Mouse (Mus musculus) intestine, embryonic 15.5 days (tissue): ENCODE data around the gene Tcp10b. TPM values are rescaled to one million over a fixed set of nuclear protein-coding genes. Genes with fewer than 3 reads are reported as not detected.
"Not testable (repeated sequence)": the region's sequence is repeated elsewhere in the genome, so short reads cannot be mapped to it uniquely, and the experiment has no call there.

Source experiments
- ATAC-seq: fragments of 200-750 bp; cut with Nextera tagmentation; 2 replicates; pipeline ENCODE4 v1.8.0; 2017; ENCODE audit warnings: moderate TSS enrichment, moderate library complexity
- H3K27ac ChIP-seq: fragments of 300-500 bp; sonication (generic); 2 replicates; pipeline ENCODE4 v1.5.1; 2015; ENCODE audit warnings: mild to moderate bottlenecking, inconsistent platforms
- H3K27me3 ChIP-seq: fragments of 300-500 bp; sonication (generic); replicated peaks from 2 replicates; pipeline ENCODE4 v1.6.1; 2015; ENCODE audit warnings: inconsistent platforms
- H3K36me3 ChIP-seq: fragments of 300-500 bp; sonication (generic); 2 replicates; pipeline ENCODE4 v1.6.1; 2015; ENCODE audit warnings: inconsistent platforms
- H3K4me1 ChIP-seq: fragments of 300-500 bp; sonication (generic); replicated peaks from 2 replicates; pipeline ENCODE4 v1.6.1; 2015; ENCODE audit warnings: inconsistent platforms
- H3K4me2 ChIP-seq: fragments of 300-500 bp; sonication (generic); replicated peaks from 2 replicates; pipeline ENCODE4 v1.6.1; 2015; ENCODE audit warnings: mild to moderate bottlenecking, inconsistent platforms
- H3K4me3 ChIP-seq: fragments of 300-500 bp; sonication (generic); replicated peaks from 2 replicates; pipeline ENCODE4 v1.5.1; 2015; ENCODE audit warnings: inconsistent platforms
- H3K9ac ChIP-seq: fragments of 300-500 bp; sonication (generic); 2 replicates; pipeline ENCODE4 v1.6.1; 2015; ENCODE audit warnings: inconsistent platforms
- H3K9me3 ChIP-seq: fragments of 300-500 bp; sonication (generic); 2 replicates; pipeline ENCODE4 v1.6.1; 2016; ENCODE audit warnings: inconsistent platforms
- WGBS: fragments of 180-500 bp; shearing (Covaris S2); methylation state at CpG from one replicate; pipeline ENCODE4 v1.1.7; 2015; 5-methylcytosine and 5-hydroxymethylcytosine counted together
- polyA plus RNA-seq: library from polyadenylated mRNA; unstranded; fragments of >200 nt; fragmentation: Nextera tagmentation; extraction: Ambion mirVana; gene quantifications from 2 replicates; pipeline ENCODE4 v1.2.1, GENCODE M21; 2015

Tcp10b gene
- polyA plus RNA-seq: 0.16 TPM in 1 of 2 replicates, not detected in the other

DNA sequence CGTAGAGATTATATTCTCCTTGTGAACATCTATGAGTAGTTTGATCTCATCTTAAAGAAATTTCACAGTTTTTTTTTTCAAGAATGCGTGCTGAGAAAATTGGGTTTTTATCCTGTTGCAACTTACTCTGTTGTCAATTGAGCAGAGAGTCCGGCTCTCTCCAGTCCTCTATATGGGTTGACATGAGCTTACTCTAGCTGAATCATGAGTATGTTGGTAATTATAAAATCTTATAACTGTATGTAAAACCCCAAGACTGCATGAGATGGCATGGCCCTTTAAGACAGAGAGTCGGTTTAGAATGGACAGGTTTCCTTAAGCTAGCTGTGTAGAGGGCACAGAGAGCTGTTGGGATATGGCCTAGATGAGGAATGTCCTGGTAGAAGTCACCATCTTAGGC lies at the start of gene Tcp10b:
TSS of gene Tcp10b (plus strand) at position 301 of the 400 bp plus-strand sequence.
- H3K4me3 ChIP-seq, H3K36me3 ChIP-seq, H3K4me2 ChIP-seq, H3K27ac ChIP-seq, H3K9ac ChIP-seq, H3K27me3 ChIP-seq, H3K4me1 ChIP-seq, ATAC-seq, H3K9me3 ChIP-seq: not testable (repeated sequence)
- 85% methylated on average over 4 of the region's 4 CpGs for WGBS

DNA sequence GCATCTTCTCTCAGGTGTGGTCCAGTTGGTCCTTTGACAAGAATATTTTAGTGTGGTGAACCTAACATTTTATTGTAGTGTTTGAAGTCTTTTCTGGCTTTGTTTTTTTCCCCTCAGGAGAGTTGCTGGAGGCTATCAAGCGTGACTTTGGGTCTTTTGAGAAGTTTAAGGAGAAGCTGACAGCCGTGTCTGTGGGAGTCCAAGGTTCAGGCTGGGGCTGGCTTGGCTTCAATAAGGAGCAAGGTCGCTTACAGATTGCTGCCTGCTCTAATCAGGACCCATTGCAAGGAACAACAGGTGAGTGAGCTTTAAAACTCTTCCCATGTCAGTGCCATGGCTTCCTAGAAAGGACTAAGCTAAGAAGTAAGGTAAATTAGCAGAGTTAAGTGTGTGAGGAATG lies 47.6 kb upstream of the Tcp10b start:
- Histone ChIP-seq H3K36me3 (0 out of 2 replicates have a peak, but pooled peaks cover 14% of the 10 kb centered on the region), H3K4me1 (peaks cover 7% of the 10 kb centered on the region), H3K9me3 (no peaks in the 10 kb centered on the region), H3K4me3 (no peak overlapping the region), H3K27ac (no peak overlapping the region), H3K27me3 (no peaks in the 10 kb centered on the region), H3K4me2 (no peak overlapping the region), H3K9ac (no peak overlapping the region)
- 69% methylated on average over 3 of the region's 3 CpGs for WGBS
- ATAC-seq: no peak

DNA sequence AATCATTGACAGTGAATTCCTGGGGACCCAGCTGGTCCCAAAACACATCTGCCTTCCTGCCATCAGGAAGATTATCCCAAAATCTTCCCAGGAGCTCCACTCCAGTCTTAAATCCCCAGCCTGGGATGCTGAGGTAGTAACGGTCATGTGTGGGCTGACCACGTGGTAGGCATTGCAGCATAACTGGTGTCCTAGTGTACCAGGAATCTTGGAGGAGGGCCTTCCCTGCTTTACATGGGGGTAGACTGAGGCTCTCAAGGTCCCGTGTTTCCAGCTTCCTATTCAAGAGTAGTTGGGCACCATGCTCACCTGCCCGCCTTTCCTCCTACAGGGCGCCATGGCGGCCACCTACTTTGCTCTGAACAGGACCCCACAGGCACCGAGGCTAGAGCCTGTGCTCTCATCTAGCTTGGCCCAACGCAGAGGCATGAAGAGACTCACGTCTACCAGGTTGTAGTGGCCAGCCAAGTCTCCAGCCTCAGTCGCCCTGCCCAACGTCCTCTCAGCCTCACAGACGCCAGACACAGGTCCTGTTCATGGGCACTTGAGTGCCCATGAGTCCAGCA lies 24.2 kb upstream of the Tcp10b start:
- not testable (repeated sequence) for H3K27ac ChIP-seq, H3K9me3 ChIP-seq, H3K4me2 ChIP-seq, H3K36me3 ChIP-seq, H3K4me1 ChIP-seq, H3K4me3 ChIP-seq, H3K9ac ChIP-seq, H3K27me3 ChIP-seq, ATAC-seq
- WGBS: 92% methylated on average over 4 of the region's 12 CpGs

DNA sequence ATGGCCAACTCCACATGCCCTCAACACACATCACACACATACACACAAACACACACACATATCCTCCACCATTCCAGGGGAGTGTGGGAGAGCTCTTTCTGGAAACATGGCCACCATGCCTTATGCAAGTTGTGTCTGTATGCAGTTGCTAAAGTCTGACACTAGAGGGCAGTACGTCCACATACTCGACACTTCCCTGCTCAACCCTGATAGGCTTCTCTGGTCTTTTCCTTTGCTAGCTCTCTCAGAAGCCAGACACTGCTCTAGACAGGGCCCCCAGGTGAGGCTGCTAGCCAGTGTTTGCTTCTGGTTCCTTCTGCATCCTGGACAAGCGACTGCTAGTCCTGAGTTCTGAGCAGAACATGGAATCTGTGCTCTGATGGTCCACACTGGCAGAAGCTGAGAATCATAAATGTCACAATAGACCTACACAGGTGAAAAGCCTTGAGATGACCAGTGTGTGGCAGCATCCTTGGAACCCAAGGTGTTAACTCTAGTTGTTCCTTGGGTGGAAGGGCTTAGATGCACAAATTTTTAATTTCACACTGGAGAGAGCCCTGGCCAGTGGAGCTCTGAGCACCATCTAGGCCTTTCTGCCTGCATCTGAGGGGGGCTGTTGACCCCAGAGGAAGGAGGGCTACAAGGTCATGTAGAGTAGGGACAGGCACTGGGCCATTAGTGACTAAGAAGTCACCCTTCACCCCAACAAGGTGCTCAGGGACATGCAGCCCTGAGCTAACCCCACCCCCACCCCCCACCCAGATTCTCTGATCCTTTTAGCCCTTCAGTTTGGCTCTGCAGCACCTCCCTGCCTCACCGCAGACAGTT lies 16.8 kb upstream of the Tcp10b start:
- not testable (repeated sequence) for H3K27ac ChIP-seq, H3K27me3 ChIP-seq, H3K4me3 ChIP-seq, H3K4me1 ChIP-seq, H3K36me3 ChIP-seq, H3K4me2 ChIP-seq, H3K9me3 ChIP-seq, H3K9ac ChIP-seq
- WGBS: 24% methylated on average over 4 of the region's 4 CpGs
- ATAC-seq: peak; percentile 82; the same call in 1 of the 2 replicates

DNA sequence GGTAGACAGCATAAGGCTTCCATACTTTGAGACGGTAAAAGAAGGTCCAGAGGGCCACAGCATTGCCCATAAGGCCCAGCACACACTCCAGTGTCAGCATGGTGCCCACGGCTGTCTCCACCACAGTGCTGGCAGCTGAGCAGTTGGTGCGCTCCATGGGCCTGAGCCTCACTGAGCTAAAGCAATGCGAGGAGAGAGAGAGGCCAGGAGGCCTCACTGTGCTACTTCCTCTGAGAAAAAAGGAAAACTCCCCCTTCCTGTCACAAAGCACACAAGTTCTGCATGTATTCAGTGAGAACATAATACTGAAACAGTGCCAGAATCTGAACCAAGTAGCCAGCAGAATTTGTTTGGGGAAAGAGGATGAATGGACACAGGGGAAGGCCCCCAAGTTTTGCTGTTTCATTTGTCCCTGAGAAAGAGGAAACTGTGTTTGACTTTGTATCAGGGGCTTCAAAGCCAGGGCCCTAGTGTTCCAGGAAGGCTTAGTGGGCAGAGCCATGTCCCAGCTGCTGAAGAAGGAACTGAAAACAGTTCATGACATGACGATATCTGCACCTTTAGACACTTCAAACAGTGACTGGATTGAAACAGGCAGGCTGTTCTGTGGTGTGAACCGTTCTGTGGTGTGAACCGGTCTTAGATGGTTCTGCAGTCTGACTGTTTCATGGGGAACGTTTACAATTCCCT lies 8.6 kb upstream of the Tcp10b start, which contains the start of gene Gpr31b:
TSS of gene Gpr31b (minus strand) at position 173 of the 690 bp plus-strand sequence.
- not testable (repeated sequence) for H3K27me3 ChIP-seq, H3K4me3 ChIP-seq, H3K9me3 ChIP-seq, H3K4me2 ChIP-seq, ATAC-seq, H3K4me1 ChIP-seq, H3K36me3 ChIP-seq, H3K27ac ChIP-seq, H3K9ac ChIP-seq
- 54% methylated on average over 2 of the region's 8 CpGs for WGBS

DNA sequence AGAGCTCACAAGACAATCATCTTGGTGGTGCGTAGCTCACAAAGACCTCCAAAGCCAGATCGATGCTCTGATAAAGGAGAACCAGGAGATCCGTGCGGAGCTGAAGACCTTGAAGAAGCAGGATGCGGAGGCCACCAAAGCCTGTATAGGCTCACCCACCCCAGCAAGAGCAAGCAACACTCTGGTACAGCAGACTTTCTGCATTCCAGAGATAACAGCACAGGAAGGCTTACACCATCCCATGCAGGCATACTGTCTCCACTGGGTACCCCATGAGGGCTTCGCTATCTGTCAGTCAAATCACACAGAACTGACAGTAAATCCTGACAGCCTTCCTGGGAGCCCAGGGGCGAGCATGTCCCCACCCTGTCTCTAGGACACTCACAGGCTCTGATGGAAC lies 2.0 kb downstream of the Tcp10b start:
- H3K27me3 ChIP-seq, H3K36me3 ChIP-seq, H3K4me2 ChIP-seq, H3K4me3 ChIP-seq, H3K27ac ChIP-seq, H3K9me3 ChIP-seq, H3K9ac ChIP-seq, H3K4me1 ChIP-seq, ATAC-seq: not testable (repeated sequence)
- WGBS: 70% methylated on average over 3 of the region's 7 CpGs

DNA sequence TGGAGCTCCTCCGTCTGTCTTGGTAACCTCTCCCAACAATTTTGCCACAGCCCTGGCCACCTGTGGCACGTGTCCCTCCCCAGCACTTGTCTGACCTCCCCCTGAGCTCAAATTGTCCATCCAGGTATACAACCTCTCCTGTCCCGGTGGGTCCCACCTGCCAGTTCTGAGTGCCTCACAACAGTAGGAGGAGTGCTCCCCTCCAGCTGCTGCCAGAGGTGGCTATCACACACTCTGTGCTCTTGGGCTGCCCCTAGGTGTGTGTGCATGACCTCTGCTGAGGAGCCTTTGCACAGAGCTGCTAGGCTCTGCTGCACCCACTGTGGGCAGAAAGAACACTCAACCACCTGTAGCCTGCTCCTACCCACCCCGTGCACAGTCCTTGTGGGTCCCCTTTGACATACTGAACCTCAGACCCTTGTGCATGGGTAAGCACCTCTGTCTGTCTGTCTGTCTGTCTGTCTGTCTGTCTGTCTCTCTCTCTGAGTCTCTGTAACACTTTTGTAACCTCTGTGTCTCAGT lies 7.0 kb downstream of the Tcp10b start:
- not testable (repeated sequence) for H3K27me3 ChIP-seq, ATAC-seq, H3K9me3 ChIP-seq, H3K4me2 ChIP-seq, H3K36me3 ChIP-seq, H3K9ac ChIP-seq, H3K27ac ChIP-seq, H3K4me1 ChIP-seq, H3K4me3 ChIP-seq
- WGBS: 88% methylated on average over 1 of the region's 4 CpGs

DNA sequence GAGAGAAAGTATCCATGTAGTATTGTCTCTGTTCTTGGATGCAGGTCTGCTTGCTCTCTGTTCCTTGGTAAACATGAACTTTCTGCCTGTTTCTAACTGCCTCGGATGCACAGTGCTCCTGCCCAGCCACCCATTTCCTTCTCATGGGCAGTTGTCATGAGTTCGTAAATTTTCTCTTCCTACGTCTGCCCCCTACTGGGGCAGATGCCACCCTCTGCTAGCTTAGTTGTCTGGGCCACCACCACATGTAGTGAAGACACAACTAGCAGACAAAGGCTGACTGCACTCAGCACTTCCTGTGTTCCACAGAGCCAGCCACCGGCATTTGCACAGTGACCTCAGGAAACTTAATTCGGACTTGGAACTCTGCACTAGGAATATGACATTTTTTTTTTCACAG lies 8.3 kb downstream of the Tcp10b start:
- H3K4me1 ChIP-seq, H3K9ac ChIP-seq, H3K27me3 ChIP-seq, H3K4me3 ChIP-seq, H3K27ac ChIP-seq, H3K4me2 ChIP-seq, ATAC-seq, H3K36me3 ChIP-seq, H3K9me3 ChIP-seq: not testable (repeated sequence)
- WGBS: 74% methylated on average over 4 of the region's 5 CpGs

DNA sequence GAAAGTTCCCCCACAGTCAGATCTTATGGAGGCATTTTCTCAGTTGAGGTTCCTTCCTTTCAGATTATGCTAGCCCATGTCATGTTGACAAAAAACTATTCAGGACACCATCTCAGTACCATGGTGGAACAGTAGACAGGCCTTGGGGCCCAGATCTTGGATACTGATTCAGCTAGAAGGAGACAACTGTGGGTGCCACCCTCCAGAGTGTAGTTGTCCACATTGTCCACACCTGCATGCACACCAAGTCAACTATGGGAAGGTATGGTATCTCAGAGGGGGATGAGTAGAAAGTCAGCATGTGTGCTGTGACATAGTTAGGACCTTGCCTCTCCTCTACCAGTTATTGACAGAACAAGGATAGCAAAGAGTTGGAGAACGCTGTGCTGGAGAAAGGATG lies 30.6 kb downstream of the Tcp10b start:
- not testable (repeated sequence) for ATAC-seq, H3K4me1 ChIP-seq, H3K4me2 ChIP-seq, H3K27me3 ChIP-seq, H3K27ac ChIP-seq, H3K9ac ChIP-seq, H3K9me3 ChIP-seq, H3K36me3 ChIP-seq, H3K4me3 ChIP-seq
- 88% methylated on average over 1 of the region's 1 CpGs for WGBS

DNA sequence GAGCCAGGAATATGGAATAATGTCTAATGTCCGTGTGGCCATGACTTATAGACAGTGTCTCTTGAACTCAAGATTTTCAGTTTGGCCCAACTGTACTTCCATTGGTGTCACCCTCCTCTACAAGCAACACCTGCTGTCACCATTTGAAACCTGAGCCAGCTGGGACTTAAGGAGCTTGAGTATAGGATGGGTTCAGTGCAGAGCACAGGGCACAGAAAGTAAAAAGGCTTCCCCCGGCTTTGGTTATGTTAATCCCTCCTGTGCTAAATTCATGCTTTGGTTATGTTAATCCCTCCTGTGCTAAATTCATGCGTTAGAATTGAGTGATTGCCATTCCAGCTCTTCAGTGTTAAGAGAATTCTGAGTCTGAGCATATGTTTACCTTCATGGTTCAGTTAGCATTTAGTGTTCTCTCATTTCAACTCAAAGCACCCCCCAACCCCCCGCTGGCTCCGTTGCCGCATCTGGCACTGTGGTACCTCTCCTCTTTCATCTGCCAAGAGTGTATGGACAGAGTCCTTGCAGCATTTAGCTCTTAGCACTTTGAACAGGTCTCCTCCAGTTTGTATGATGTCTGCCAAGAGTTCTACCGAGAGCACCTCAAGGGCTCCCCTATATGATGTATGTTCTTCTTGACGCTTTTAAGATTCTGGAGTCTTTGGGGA lies 31.3 kb downstream of the Tcp10b start:
- H3K4me2 ChIP-seq, H3K4me3 ChIP-seq, H3K27me3 ChIP-seq, H3K36me3 ChIP-seq, H3K27ac ChIP-seq, H3K9me3 ChIP-seq, H3K4me1 ChIP-seq, ATAC-seq, H3K9ac ChIP-seq: not testable (repeated sequence)
- 64% methylated on average over 8 of the region's 8 CpGs for WGBS

DNA sequence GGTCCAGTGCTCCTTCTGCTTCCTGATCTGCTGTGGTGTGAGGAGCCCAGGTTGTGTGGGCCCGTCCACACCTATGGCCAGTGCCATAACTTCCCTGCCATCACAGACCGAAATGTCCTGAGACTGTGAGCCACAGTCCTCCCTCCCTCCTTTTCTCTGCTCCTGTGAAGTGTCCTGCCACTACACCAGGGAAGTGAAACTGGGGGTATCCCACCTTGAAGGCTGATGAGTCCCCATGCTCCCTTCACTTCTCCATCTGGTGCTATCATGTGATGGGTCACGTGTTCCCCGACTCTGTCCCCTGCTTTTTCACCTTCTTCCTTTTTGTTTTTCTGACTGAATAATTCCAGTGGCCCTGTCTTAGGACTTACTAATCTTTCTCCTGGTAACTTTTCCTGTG lies 32.1 kb downstream of the Tcp10b start:
- not testable (repeated sequence) for ATAC-seq
- 100% methylated on average over 2 of the region's 4 CpGs for WGBS

DNA sequence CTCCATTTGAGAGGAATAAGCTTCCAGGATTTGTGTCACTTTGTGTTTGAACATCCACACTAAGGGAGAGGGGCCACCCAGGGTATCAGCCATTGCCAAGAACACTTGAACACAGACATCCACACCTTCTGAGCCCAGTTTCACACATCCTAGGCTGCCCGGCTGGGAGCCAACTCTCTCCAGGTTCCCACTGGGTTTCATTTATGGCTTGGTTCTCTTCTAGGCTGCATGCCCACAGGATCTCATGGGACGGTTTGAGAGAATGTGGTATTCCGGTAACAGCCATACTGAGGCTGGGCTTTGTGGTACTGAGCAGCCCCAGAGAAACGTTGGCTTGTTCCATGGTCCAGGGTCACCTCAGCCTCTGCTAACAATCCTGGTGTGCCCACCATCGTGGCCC lies 45.7 kb downstream of the Tcp10b start:
- H3K27ac ChIP-seq, H3K9ac ChIP-seq, H3K36me3 ChIP-seq, H3K4me1 ChIP-seq, H3K27me3 ChIP-seq, H3K4me3 ChIP-seq, H3K4me2 ChIP-seq, ATAC-seq, H3K9me3 ChIP-seq: not testable (repeated sequence)
- WGBS: 84% methylated on average over 5 of the region's 5 CpGs

More for the DNA sequence above, 32.1 kb downstream of the Tcp10b start:
- H3K4me1 ChIP-seq, H3K27ac ChIP-seq, H3K4me2 ChIP-seq, H3K9ac ChIP-seq, H3K4me3 ChIP-seq, H3K27me3 ChIP-seq, H3K9me3 ChIP-seq, H3K36me3 ChIP-seq: not testable (repeated sequence)
